Mouse (Mus musculus): ENCODE data around the gene Olfr1322. TPM values are rescaled to one million over a fixed set of nuclear protein-coding genes. Genes with fewer than 3 reads are reported as not detected.

Olfr1322 gene
- not detected for total RNA-seq (2021)
- long read RNA-seq, experiment 1: 0 reads
- long read RNA-seq, experiment 2: 0 reads

- no peak for DNase-seq (ENCODE audit: low spot score in 2 of 2)
- intact Hi-C loops (cut with DNase I): no loop called here
These were observed at the start of gene Olfr1322 for GRCm38 (mm10) chrX:49891383-49891782. TSS of gene Olfr1322 (minus strand) at chrX:49891483.

- intact Hi-C loops (cut with DNase I): no loop called here
- no peak for DNase-seq (ENCODE audit: low spot score in 2 of 2)
These were observed 13.5 kb downstream of the Olfr1322 start for GRCm38 (mm10) chrX:49877651-49878349.

Other genes starting within 250 kb of the Olfr1322 start
- not detected for gene Olfr1320, start 219.2 kb downstream of the Olfr1322 start, total RNA-seq (2021)
- gene Olfr1321, start 156.4 kb downstream of the Olfr1322 start, total RNA-seq (2021): not detected
- 10 to 100 TPM in 1 of 2 experiments, 1 to 10 TPM in 1; 4.3 to 11.0 TPM for gene Igsf1, start 93.7 kb downstream of the Olfr1322 start, total RNA-seq (2021)
- gene Olfr1323, start 127.9 kb upstream of the Olfr1322 start, total RNA-seq (2021): not detected